Mouse (Mus musculus): ENCODE results near the gene Spata5. TPM values are rescaled to one million over a fixed set of nuclear protein-coding genes. Genes with fewer than 3 reads are reported as not detected.
"Not testable (repeated sequence)": the region's sequence is repeated elsewhere in the genome, so short reads cannot be mapped to it uniquely, and the experiment has no call there.

The Spata5 gene
- polyA plus RNA-seq, 1 experiment from 2014 or later: 13.1 TPM

GRCm38 (mm10) chr3:37584576-37584975 is 164.9 kb downstream of the Spata5 start:
- Histone ChIP-seq H3K4me3 (ENCODE audit: low read depth, low read length) (no peak overlapping the region), H3K4me1 (ENCODE audit: insufficient read depth, low read depth, low read length) (peaks cover 5% of the 10 kb centered on the region; the same call in 1 of the 2 replicates), H3K9me3 (ENCODE audit: low read length) (no peaks in the 10 kb centered on the region), H3K4me2 (replicated peaks; ENCODE audit: low read depth, low read length) (no peak overlapping the region), H3K27me3 (replicated peaks; ENCODE audit: insufficient read depth, low read length) (no peaks in the 10 kb centered on the region), H3K27ac (ENCODE audit: low read length) (no peak overlapping the region), H3K36me3 (ENCODE audit: insufficient read depth, low read length) (no peaks in the 10 kb centered on the region), H3K9ac (replicated peaks; ENCODE audit: low read depth) (no peak overlapping the region)
- ATAC-seq (no peak), DNase-seq (ENCODE audit: low spot score) (no peak)
- 74% methylated on average over 5 of the region's 5 CpGs for WGBS
- TF ChIP-seq EP300 (IDR thresholded peaks at IDR 0.05): no peak
- TF ChIP-seq CTCF (IDR thresholded peaks at IDR 0.05): no peak

GRCm38 (mm10) chr3:37585967-37586730 is 166.5 kb downstream of the Spata5 start:
- no peaks in the 10 kb centered on the region for H3K27me3 ChIP-seq (replicated peaks; ENCODE audit: insufficient read depth, low read length)
- peak overlapping the region; percentile 50 for H3K4me2 ChIP-seq (replicated peaks; ENCODE audit: low read depth, low read length)
- H3K36me3 ChIP-seq (ENCODE audit: insufficient read depth, low read length): no peaks in the 10 kb centered on the region
- TF ChIP-seq EP300 (IDR thresholded peaks at IDR 0.05): no peak
- TF ChIP-seq CTCF (IDR thresholded peaks at IDR 0.05): peak; percentile 30
- H3K9ac ChIP-seq (replicated peaks; ENCODE audit: low read depth): no peak overlapping the region
- H3K4me3 ChIP-seq (ENCODE audit: low read depth, low read length): peak overlapping the region; percentile 15; the same call in 1 of the 2 replicates
- 15% methylated on average over 15 of the region's 15 CpGs for WGBS
- ATAC-seq (no peak; the same call in none of the 2 replicates), DNase-seq (ENCODE audit: low spot score) (peak; percentile 22)
- H3K4me1 ChIP-seq (ENCODE audit: insufficient read depth, low read depth, low read length): peaks cover 5% of the 10 kb centered on the region; the same call in 1 of the 2 replicates
- H3K9me3 ChIP-seq (ENCODE audit: low read length): no peaks in the 10 kb centered on the region
- peak overlapping the region; percentile 76 for H3K27ac ChIP-seq (ENCODE audit: low read length)

GRCm38 (mm10) chr3:37586731-37587578 is 167.3 kb downstream of the Spata5 start:
- Histone ChIP-seq H3K4me2 (replicated peaks; ENCODE audit: low read depth, low read length) (peak overlapping the region; percentile 50), H3K9ac (replicated peaks; ENCODE audit: low read depth) (no peak overlapping the region), H3K27ac (ENCODE audit: low read length) (peak overlapping the region; percentile 76), H3K4me3 (ENCODE audit: low read depth, low read length) (peak overlapping the region; percentile 15; the same call in 1 of the 2 replicates), H3K36me3 (ENCODE audit: insufficient read depth, low read length) (no peaks in the 10 kb centered on the region), H3K9me3 (ENCODE audit: low read length) (no peaks in the 10 kb centered on the region), H3K27me3 (replicated peaks; ENCODE audit: insufficient read depth, low read length) (no peaks in the 10 kb centered on the region), H3K4me1 (ENCODE audit: insufficient read depth, low read depth, low read length) (peaks cover 5% of the 10 kb centered on the region; the same call in 1 of the 2 replicates)
- 32% methylated on average over 16 of the region's 16 CpGs for WGBS
- TF ChIP-seq EP300 (IDR thresholded peaks at IDR 0.05): no peak
- TF ChIP-seq CTCF (IDR thresholded peaks at IDR 0.05): no peak
- peak; percentile 55 for DNase-seq (ENCODE audit: low spot score)
- ATAC-seq: peak; percentile 33

- WGBS: 54% methylated on average over 10 of the region's 10 CpGs
- H3K27ac ChIP-seq (ENCODE audit: low read length): no peak overlapping the region
- no peak for DNase-seq (ENCODE audit: low spot score)
Observed at GRCm38 (mm10) chr3:37595721-37596120, 176.0 kb downstream of the Spata5 start.

GRCm38 (mm10) chr3:37596519-37596918 is 176.8 kb downstream of the Spata5 start:
- Histone ChIP-seq H3K27me3 (replicated peaks; ENCODE audit: insufficient read depth, low read length) (no peaks in the 10 kb centered on the region), H3K9ac (replicated peaks; ENCODE audit: low read depth) (no peak overlapping the region)
- WGBS: 56% methylated on average over 6 of the region's 6 CpGs

More at GRCm38 (mm10) chr3:37595721-37596120, 176.0 kb downstream of the Spata5 start:
- Histone ChIP-seq H3K27me3 (replicated peaks; ENCODE audit: insufficient read depth, low read length) (no peaks in the 10 kb centered on the region), H3K4me3 (ENCODE audit: low read depth, low read length) (no peak overlapping the region), H3K36me3 (ENCODE audit: insufficient read depth, low read length) (no peaks in the 10 kb centered on the region), H3K4me1 (ENCODE audit: insufficient read depth, low read depth, low read length) (0 out of 2 replicates have a peak, but pooled peaks cover 4% of the 10 kb centered on the region), H3K9me3 (ENCODE audit: low read length) (no peaks in the 10 kb centered on the region), H3K4me2 (replicated peaks; ENCODE audit: low read depth, low read length) (no peak overlapping the region), H3K9ac (replicated peaks; ENCODE audit: low read depth) (no peak overlapping the region)
- no peak for ATAC-seq
- TF ChIP-seq CTCF (IDR thresholded peaks at IDR 0.05) (no peak), EP300 (IDR thresholded peaks at IDR 0.05) (no peak)

GRCm38 (mm10) chr3:37597200-37597599 is 177.5 kb downstream of the Spata5 start:
- Histone ChIP-seq H3K27ac (ENCODE audit: low read length) (no peak overlapping the region), H3K4me2 (replicated peaks; ENCODE audit: low read depth, low read length) (no peak overlapping the region), H3K27me3 (replicated peaks; ENCODE audit: insufficient read depth, low read length) (no peaks in the 10 kb centered on the region), H3K4me3 (ENCODE audit: low read depth, low read length) (no peak overlapping the region), H3K9ac (replicated peaks; ENCODE audit: low read depth) (no peak overlapping the region), H3K4me1 (ENCODE audit: insufficient read depth, low read depth, low read length) (0 out of 2 replicates have a peak, but pooled peaks cover 4% of the 10 kb centered on the region), H3K9me3 (ENCODE audit: low read length) (no peaks in the 10 kb centered on the region), H3K36me3 (ENCODE audit: insufficient read depth, low read length) (no peaks in the 10 kb centered on the region)
- TF ChIP-seq CTCF (IDR thresholded peaks at IDR 0.05): no peak
- no peak for TF ChIP-seq EP300 (IDR thresholded peaks at IDR 0.05)
- 49% methylated on average over 5 of the region's 5 CpGs for WGBS
- no peak for DNase-seq (ENCODE audit: low spot score)
- ATAC-seq: no peak

More at GRCm38 (mm10) chr3:37596519-37596918, 176.8 kb downstream of the Spata5 start:
- H3K4me2 ChIP-seq (replicated peaks; ENCODE audit: low read depth, low read length): no peak overlapping the region
- H3K36me3 ChIP-seq (ENCODE audit: insufficient read depth, low read length): no peaks in the 10 kb centered on the region
- ATAC-seq: no peak
- H3K4me3 ChIP-seq (ENCODE audit: low read depth, low read length): no peak overlapping the region
- H3K4me1 ChIP-seq (ENCODE audit: insufficient read depth, low read depth, low read length): 0 out of 2 replicates have a peak, but pooled peaks cover 4% of the 10 kb centered on the region
- H3K27ac ChIP-seq (ENCODE audit: low read length): no peak overlapping the region
- no peak for DNase-seq (ENCODE audit: low spot score)
- no peaks in the 10 kb centered on the region for H3K9me3 ChIP-seq (ENCODE audit: low read length)
- TF ChIP-seq EP300 (IDR thresholded peaks at IDR 0.05) (no peak), CTCF (IDR thresholded peaks at IDR 0.05) (no peak)

GRCm38 (mm10) chr3:37599641-37600040 is 179.9 kb downstream of the Spata5 start:
- H3K27ac ChIP-seq (ENCODE audit: low read length); H3K36me3 ChIP-seq (ENCODE audit: insufficient read depth, low read length); DNase-seq (ENCODE audit: low spot score); H3K9me3 ChIP-seq (ENCODE audit: low read length); ATAC-seq; H3K9ac ChIP-seq (replicated peaks; ENCODE audit: low read depth); H3K4me1 ChIP-seq (ENCODE audit: insufficient read depth, low read depth, low read length); H3K4me2 ChIP-seq (replicated peaks; ENCODE audit: low read depth, low read length); H3K27me3 ChIP-seq (replicated peaks; ENCODE audit: insufficient read depth, low read length); H3K4me3 ChIP-seq (ENCODE audit: low read depth, low read length): not testable (repeated sequence)
- 82% methylated on average over 14 of the region's 14 CpGs for WGBS

All from lung, postnatal 0 days (tissue).